Mouse (Mus musculus) layer of hippocampus, adult 9-11 months (tissue): ENCODE measurements around the gene Clip2.
A peak's percentile ranks its signal among the peaks of the same experiment; 100 is the strongest.
"Not testable (repeated sequence)": the region's sequence is repeated elsewhere in the genome, so short reads cannot be mapped to it uniquely, and the experiment has no call there.

ENCODE experiments used
- DNase-seq: peaks from one replicate; pipeline ENCODE4 v3.0.0; 2022

Gene Clip2

DNA sequence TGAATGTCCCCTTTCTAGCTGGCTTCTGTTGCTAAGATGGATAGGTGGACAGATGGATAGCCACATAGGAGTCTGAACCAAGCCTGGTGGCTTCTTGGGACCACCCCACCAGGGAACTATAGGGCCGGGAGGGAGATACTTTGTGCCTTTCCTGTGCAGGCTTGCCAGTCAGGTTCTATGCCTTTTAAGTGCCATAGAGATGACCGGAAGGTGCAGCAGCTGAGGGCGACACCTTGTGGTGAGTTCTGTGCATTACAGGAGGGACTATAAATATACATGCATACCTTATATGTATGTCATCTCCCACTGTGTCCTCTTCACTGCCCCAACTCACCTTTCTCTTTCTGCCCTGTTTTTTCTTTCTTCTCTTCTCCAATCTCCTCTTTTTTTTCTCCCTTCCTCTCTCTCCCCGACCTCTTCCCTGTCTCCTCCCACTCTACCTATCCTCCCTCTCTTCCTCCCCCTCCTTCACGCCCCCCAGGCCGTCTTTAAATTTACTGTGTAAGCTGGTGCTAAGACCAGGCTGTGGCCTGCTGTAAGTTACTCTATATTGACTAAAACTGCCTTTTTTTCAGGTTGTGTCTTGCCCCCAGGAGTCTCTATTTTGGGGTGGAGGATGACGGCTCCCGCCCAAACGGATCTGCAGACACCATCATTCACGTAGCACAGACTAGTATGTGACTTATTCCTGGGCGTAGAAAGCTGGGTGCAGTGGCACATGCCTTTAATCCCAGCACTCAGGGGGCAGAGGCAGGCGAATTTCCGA is 66.2 kb downstream of the Clip2 start:
- no peak for DNase-seq

DNA sequence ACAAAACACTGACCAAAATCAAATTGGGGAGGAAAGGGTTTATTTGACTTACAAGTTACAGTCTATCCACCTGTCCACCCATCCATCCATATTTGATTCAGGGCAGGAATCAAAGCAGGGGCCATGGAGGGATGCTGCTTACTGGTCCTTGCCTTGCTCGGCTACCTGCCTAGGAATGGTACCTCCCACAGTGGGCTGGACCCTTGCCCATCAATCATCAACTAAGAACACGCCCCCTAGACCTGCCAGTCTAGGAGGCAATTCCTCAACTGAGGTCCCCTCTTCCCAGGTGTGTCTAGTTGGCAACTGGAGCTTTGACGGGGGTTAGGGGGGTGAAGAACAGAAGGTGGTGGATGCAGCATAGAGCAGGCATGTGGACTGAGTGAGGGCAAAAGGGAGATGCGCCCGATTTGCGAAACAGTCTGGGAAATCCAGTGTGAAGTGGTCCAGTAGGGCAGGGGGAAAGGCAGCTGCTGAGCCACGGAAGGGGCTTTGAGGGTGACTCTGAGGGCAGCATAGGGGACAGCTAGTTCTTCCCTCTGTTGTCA is 67.0 kb downstream of the Clip2 start:
- DNase-seq: no peak

DNA sequence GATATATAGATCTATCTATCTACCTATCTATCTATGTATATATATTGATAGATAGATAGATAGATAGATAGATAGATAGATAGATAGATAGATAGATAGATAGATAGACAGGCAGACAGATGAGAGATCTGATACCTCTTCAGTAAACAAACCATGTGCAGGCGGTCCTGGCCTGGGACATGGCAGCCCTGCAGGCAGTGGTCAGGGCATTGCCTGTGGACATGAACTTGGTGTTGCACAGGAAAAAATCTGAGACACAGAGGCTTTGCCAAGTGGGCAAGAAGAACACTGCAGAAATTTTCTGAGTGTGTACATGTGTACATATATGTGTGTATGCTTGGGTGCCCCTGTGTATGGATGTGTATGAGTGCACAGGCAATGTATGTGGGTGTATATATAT is 68.9 kb downstream of the Clip2 start:
- DNase-seq: no peak

DNA sequence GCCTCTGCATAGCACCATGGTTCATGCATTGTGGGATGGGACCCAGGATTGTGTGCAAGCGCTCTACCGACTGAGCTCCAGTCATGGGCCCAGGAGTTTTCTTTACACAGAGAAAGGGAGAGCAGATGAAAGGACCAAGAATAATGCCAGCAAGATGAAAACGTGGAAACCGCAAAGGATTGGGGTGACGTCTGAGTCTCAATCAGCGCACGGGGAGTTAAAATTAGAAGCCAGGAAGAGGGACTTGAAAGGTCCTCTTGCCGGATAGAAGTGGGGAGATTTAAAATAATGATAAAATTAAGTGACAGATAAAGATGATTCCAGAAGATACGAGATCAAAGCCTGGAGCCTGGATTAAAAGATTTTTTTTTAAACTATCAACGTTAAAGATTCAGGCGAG is 69.9 kb downstream of the Clip2 start:
- no peak for DNase-seq

DNA sequence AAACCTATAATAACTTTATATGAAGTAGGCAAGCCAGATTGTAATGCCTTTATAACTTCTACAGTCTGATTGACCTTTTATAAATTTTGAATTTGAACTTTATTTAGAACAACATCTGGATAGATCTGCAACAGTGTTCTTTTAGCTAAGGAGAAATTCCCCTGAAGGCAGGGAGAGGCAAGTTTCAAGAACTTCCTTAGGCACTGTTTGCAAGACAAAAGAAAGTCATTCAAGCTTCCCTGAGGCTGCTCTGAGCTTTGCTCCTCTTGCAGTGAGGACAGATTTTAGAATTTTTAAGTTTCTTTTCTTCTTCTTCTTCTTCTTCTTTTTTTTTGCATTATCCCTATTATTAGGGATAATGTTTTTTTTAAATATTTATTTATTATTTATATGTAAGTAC is 73.3 kb downstream of the Clip2 start:
- not testable (repeated sequence) for DNase-seq

DNA sequence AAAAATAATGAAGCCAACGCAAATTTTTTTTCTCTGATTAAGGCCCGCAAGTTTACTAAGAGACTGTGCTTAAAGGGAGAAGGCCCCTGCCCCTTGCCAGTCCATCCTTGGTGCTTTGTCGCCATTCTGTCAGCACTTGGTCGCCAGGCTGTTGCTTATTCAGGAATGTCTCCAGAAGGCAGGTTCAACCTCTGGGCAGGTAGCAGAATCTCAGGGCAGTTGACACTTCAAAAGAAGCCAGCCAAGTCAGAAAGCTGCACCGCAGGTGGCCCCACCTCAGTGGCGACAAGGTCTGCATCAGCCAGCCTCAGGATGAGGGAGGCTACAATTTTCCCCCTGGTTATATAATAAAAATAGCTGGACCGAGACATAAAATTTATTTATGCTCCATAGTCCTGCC is 76.5 kb downstream of the Clip2 start:
- DNase-seq: not testable (repeated sequence)

DNA sequence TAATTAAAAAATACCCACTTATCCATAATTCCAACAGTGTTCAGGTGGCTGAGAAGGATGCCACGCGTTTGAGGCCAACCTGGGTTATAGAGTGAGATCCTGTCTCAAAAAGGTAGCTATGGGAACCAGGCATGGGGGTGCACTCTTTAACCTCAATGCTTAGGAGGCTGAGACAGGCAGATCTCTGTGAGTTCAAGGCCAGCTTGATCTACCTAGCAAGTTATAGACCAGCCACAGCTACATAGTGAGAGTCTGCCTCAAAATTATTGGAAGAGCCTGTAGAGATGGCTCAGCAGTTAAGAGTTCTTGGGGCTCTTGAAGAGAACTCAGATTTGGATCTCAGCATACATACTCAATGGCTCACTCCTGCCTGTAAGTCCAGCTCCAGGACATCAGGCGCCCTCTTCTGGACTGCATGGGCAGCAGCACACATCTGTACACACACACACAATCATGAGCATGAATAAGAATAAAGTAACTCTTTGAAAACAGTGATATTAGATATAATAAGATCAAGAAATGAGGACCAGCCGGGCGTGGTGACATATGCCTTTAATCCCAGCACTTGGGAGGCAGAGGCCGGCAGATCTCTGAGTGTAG is 77.1 kb downstream of the Clip2 start:
- DNase-seq: no peak

DNA sequence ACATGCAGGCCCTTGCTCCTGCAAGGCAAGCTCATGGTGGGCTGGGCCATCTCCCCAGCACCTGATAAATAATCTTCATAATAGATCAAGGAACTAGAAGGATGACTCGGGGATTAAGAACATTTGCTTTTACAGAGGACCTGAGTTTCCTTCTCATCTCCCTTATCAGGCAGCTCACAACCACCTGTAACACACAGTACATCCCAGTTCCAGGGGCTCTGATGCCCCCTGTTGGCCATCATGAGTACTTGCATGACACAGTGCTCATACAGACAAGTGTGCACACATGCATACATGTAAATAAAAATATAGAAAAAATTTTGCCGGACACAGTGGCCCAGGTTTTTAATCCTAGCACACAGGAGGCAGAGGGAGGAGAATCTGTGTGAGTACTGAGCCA is 78.3 kb downstream of the Clip2 start:
- no peak for DNase-seq

DNA sequence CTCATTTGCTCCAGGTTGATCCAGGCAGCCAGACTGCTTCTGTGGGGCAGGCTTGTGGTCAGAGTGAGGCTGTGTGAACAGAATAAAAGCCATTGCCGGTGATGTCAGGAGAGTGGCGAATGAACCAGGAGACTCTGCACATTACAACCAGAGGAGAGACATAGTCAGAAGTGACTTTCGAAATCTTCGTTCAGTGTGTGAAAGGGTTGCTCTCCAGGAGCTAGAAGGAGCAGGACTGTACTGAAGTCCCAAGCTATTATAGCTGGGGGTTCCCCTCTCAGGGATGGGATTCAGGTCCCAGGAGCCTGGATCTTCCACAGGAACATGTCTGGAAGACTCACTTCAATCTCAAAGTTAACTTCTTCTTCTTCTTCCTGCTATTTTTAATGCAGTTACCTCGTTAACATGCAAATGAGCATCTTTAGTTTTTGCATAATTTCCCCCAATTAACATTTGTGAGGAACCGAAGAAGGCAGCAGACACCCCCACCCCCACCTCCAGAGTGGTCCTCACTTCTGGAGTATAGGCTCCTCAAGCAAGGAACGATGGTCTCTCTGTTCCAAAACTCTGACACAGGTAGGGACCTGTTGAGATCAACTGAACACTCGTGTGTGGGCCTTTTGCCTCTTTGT is 81.6 kb downstream of the Clip2 start:
- DNase-seq: no peak

DNA sequence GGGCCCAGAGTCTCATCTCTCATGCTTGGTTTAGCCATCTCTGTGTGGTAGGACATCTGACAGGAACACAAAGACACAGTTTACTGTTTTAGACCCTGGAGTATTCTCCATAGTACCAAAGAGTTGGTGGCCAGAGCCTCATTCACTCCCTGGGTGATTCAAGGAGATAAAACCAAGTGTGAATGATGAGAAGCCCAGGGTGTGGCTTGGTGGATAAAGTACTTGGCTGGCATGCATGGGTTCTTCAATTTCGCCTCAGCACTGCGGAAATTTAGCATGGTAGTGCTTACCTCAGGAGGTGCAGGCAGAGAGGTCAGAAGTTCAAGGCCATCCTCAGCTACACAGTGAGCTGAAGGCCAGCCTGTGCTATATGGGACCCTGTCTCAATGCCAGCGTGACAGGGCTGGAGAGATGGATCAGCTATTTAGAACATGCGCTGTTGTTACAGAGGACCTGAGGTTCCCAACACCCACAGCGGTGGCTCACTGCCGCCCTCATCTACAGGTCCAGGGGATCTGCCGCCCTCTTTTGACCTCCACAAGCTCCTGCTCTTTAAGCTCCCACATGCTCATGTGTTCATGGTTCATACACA is 82.6 kb downstream of the Clip2 start:
- DNase-seq: no peak

DNA sequence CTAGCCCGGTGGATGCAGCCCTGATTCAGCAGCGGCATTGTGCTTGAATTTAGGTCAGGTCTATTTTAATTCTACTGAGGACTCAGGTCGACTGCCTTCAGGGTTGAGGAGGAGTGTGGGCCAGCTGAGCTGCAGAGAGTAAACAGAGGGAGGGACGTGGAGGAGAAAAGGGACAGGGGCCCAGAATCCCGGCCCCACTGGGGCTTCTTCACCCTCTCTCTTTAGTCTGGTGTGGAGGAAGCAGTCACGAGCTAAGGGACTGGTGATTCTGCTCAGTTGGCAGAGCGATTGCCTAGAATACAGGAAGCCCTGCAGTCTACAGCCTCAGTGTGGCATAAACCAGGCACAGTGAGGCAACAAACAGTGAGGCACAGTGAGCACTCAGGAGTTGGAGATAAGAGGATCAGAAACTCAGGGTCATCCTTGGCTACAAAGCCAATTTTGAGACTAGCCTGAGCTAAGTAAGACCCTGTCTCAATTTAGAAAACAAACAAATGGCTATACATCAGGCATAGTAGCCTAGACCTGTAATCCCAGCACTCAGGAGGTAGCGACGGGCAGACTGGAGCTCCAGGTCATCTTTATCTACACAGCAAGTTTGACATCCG is 84.0 kb downstream of the Clip2 start:
- no peak for DNase-seq

DNA sequence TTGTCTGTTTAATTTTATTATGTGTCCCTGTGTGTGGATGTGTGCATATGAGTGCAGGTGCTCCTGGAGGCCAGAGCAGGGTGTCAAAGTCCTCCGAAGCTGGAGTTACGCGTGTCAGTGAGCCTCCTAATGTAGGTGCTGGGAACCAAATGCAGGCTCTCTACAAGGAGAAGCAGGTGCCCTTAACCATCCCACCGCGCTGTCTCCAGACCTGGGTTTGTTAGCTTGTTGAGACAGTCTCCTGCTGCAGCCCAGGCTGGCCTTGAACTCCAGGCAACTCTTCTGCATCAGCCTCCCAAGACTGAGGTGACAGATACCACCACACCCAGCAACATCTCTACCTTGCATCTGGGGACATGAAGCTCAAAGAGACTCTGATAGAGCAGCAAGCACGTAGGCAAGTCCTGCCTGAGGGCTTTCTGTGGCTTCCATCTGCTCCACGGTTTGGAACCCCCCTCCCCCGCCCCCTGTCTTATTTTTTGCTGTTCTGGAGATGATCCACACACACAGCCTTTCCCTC is 85.1 kb downstream of the Clip2 start:
- DNase-seq: no peak

DNA sequence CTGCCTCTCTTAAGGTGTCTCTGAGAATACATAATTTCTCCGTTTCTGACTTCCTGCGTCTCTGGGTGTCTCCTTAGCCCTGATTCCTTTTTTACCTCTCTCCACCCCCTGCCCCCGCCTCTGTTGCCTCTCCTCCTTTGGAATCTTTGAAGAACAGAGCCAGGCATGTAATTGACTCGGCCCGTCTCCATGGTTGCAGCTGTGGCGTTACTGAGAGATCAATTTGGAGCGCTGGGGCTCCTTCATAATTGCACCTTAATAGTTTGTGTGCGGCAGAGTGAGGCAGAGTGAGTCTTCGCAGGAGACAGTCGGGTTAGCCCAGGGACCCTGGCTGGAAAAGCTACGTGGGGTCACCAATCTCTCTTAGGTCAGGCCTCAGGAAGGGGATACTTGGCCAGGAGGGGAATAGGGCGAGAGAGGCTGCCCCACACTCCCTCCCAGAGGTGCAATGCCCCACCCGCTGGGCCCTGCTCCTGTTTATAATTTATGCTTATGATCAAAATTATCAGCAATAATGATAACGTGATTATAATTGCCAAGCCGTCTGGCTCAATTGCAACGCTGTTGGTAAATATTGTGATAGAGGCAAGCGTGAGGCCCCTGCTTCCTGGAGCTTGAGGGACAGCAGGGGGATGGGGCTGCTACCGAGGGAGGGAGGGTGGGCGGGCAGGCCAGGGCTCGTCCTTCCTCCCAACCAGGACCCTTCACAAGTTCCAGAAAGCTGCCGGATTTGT is 85.8 kb downstream of the Clip2 start:
- no peak for DNase-seq

DNA sequence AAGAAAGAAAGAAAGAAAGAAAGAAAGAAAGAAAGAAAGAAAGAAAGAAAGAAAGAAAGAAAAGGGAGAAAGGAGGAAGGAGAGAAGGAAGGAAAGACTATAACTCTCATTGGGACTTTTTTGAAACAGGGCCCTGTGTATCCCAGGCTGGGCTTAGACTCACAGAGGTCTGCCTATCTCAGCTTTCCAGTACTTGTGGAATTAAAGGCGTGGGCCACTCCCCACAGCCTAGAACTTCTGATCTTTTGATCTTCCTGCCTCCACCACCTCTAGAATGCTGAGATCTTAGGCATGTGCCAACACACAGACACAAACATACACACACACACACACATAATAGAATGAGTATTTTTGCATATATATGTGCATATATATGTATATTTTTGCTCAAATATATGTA is 87.0 kb downstream of the Clip2 start:
- no peak for DNase-seq

DNA sequence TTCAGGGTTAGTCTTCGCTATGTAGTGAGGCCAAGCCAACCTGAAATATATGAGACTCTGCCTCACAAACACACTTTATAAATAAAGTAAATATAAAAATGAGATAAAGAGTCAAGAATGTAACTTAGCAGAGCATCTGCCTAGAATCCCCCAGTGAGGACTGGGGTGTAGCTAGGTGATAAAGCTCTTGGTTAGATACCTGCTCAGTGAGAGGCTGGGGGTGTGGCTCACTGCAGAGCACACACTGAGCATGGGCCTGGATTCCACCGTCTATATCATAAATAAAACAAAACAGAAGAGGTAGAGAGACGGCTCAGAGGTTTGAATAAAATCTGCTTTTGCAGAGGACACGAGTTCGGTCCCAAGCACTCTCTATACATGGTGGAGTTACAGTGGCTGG is 88.0 kb downstream of the Clip2 start:
- no peak for DNase-seq

DNA sequence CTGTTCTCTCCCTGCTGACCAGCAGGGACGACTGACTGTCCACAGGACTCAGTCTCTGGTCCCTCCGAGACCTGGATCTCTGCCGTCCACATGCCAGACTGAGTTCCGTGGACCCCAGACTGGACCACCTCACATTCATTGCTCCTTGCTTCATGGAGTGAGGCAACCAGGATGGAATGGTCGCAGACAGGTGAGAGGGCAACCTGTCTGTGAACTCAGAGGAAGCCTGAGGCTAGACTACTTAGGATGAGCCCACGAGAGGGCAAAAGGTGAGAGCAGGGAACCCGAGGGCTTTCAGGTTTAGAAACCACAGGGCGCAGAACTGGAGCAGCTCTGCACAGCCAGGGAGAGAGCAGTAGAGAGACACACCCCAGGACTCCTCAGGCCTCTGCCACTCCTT is 89.5 kb downstream of the Clip2 start:
- no peak for DNase-seq

DNA sequence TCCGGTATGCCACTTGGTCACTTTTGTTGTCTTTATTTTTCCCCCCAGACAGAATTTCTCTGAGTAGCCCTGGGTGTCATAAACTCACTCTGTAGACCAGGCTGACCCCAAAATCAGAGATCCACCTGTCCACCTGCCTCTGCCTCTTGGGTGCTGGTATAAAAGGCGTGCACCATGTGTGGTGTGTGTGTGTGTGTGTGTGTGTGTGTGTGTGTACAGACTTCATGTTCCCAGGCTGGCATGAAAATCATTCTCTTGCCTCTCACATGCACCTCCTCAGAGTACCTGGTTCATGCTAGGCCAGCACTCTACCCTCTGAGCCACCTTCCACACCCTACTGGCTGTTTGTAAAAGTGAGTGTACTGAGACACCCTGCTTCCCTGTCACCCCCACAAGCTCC is 89.9 kb downstream of the Clip2 start:
- no peak for DNase-seq

DNA sequence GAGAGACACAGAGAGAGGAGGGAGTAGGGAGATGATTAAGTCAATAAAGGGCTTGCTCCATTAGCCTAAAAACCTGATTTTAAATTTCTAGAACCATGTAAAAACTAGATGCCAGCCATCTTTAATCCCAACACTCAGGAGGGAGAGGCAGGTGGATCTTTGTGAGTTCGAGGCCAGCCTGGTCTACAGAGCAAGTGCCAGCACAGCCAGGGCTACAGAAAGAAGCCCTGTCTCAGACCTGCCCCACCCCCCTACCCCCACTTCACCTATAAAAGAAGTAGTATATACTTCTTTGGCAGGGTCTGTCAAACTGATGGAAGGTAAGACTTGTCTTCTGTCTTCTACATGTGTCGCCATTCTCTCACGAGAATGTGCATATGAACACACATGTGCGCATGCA is 91.7 kb downstream of the Clip2 start:
- DNase-seq: no peak

DNA sequence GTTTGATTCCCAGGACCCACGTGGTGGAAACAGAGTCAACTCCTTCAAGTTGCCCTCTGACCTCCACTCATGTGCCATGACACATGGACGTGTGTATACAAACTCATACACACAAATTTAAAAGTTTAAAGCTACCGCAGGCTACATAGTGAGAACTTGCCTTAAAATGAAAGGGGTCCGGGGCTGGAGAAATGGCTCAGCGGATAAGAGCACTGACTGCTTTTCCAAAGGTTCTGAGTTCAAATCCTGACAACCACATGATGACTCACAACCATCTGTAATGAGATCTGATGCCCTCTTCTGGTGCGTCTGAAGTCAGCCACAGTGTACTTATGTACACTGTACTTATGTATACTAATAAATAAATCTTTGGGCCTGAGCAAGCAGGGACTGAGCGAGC is 93.1 kb downstream of the Clip2 start:
- no peak for DNase-seq

DNA sequence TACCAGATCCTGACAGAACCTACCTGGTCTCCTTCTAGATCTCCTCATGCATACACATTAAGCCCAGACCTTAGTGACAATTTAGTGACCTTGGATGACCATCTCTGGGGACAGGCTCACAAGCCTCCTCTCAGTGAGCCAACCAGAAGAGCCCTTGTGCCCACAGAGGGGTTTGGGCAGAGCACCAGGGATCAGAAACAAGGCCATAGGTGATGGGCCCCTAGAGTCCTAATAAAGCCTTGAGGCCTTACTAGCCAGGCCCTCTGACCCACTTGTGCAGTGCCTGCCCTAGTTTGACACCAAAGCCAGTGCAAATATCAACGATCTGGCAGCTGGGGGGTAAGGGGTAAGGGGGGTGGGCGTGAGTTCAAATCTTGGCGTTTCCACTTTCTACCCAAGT is 93.8 kb downstream of the Clip2 start:
- no peak for DNase-seq

DNA sequence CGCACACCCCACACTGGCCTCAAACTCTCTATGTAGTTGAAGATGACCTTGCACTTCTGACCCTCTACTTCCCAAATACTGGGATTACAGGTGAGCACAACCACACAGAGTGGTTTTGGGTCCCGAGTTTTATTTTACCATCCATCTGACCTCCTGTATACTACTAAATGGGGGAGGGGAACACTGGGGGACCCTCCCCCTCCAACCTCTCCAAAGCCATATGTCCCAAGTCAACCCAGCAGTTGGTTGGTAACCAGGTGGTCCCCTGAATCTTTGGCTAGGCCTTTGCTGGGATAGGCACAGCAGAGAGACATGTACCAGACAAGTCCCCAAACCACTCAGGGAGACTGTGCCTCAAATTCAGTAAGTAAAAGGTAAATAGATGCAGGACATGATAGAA is 94.9 kb downstream of the Clip2 start:
- DNase-seq: no peak

DNA sequence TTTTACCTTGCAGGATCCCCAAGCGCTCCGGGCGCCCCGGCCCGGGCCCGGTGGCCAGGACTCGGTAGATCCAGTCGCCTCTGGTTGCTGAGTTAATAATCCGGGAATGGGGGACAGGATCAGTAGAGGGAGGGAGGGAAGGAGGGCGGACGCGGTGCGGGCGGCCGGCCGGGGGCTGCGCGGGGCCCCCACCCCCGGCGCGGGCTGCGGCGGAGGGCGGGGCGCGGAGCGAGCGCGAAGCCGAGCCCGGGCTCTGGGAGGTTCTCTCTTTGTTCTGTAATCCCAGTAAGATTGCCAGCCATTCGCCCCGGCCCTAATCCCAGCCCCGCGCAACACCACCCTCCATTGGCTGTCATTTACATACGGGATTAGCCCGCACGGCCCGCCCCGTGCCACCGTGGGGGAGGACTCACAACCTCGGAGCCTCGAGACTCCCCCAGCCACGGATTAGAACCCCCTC is 95.7 kb downstream of the Clip2 start, which contains the start of gene Gtf2ird1:
TSS of gene Gtf2ird1 (minus strand) at position 214 of the 460 bp plus-strand sequence.
- peak; percentile 85 for DNase-seq
